Mouse (Mus musculus): ENCODE data around the gene Taf8.

The Taf8 gene

GRCm38 (mm10) chr17:47459341-47459919 lies 42.7 kb downstream of the Taf8 start:
- DNase-seq (ENCODE audit: low spot score in 2 of 2), result no peak

GRCm38 (mm10) chr17:47458936-47459335 lies 43.2 kb downstream of the Taf8 start:
- no peak for DNase-seq (ENCODE audit: low spot score in 2 of 2)

GRCm38 (mm10) chr17:47458310-47458709 lies 43.8 kb downstream of the Taf8 start:
- DNase-seq (ENCODE audit: low spot score in 2 of 2), result no peak

- no peak for DNase-seq (ENCODE audit: low spot score in 2 of 2)
Measured at GRCm38 (mm10) chr17:47454675-47455074, 47.4 kb downstream of the Taf8 start.

GRCm38 (mm10) chr17:47452886-47453285 lies 49.2 kb downstream of the Taf8 start:
- no peak for DNase-seq (ENCODE audit: low spot score in 2 of 2)

GRCm38 (mm10) chr17:47450880-47451565 lies 51.1 kb downstream of the Taf8 start:
- no peak for DNase-seq (ENCODE audit: low spot score in 2 of 2)

GRCm38 (mm10) chr17:47450239-47450638 lies 51.9 kb downstream of the Taf8 start:
- DNase-seq (ENCODE audit: low spot score in 2 of 2), result no peak

- DNase-seq (ENCODE audit: low spot score in 2 of 2), result no peak
Measured at GRCm38 (mm10) chr17:47449432-47449831, 52.7 kb downstream of the Taf8 start.

GRCm38 (mm10) chr17:47448523-47449372 lies 53.3 kb downstream of the Taf8 start:
- no peak for DNase-seq (ENCODE audit: low spot score in 2 of 2)

- DNase-seq (ENCODE audit: low spot score in 2 of 2), result no peak
Measured at GRCm38 (mm10) chr17:47446561-47446960, 55.5 kb downstream of the Taf8 start.

GRCm38 (mm10) chr17:47446025-47446424 lies 56.1 kb downstream of the Taf8 start:
- DNase-seq (ENCODE audit: low spot score in 2 of 2), result no peak

- no peak for DNase-seq (ENCODE audit: low spot score in 2 of 2)
Measured at GRCm38 (mm10) chr17:47445518-47445917, 56.6 kb downstream of the Taf8 start.

GRCm38 (mm10) chr17:47444113-47444512 lies 58.0 kb downstream of the Taf8 start:
- DNase-seq (ENCODE audit: low spot score in 2 of 2), result no peak

GRCm38 (mm10) chr17:47442271-47442670 lies 59.8 kb downstream of the Taf8 start:
- DNase-seq (ENCODE audit: low spot score in 2 of 2), result no peak

GRCm38 (mm10) chr17:47441296-47442051 lies 60.6 kb downstream of the Taf8 start:
- no peak for DNase-seq (ENCODE audit: low spot score in 2 of 2)

GRCm38 (mm10) chr17:47440359-47440890 lies 61.7 kb downstream of the Taf8 start:
- DNase-seq (ENCODE audit: low spot score in 2 of 2), result no peak

- DNase-seq (ENCODE audit: low spot score in 2 of 2), result no peak
Measured at GRCm38 (mm10) chr17:47439396-47440028, 62.6 kb downstream of the Taf8 start.

- no peak for DNase-seq (ENCODE audit: low spot score in 2 of 2)
Measured at GRCm38 (mm10) chr17:47438611-47439010, 63.5 kb downstream of the Taf8 start.

GRCm38 (mm10) chr17:47436907-47437547 lies 65.1 kb downstream of the Taf8 start, which contains the start of gene 1700001C19Rik:
Gene 1700001C19Rik (minus strand): TSS chr17:47437376.
- no peak for DNase-seq (ENCODE audit: low spot score in 2 of 2)

GRCm38 (mm10) chr17:47436156-47436906 lies 65.8 kb downstream of the Taf8 start, which contains the start of gene AI661453:
Gene AI661453 (plus strand): TSS chr17:47436615.
- DNase-seq (ENCODE audit: low spot score in 2 of 2), result no peak

Measured in heart, adult 9 months (tissue).